In the genomic region with DNA sequence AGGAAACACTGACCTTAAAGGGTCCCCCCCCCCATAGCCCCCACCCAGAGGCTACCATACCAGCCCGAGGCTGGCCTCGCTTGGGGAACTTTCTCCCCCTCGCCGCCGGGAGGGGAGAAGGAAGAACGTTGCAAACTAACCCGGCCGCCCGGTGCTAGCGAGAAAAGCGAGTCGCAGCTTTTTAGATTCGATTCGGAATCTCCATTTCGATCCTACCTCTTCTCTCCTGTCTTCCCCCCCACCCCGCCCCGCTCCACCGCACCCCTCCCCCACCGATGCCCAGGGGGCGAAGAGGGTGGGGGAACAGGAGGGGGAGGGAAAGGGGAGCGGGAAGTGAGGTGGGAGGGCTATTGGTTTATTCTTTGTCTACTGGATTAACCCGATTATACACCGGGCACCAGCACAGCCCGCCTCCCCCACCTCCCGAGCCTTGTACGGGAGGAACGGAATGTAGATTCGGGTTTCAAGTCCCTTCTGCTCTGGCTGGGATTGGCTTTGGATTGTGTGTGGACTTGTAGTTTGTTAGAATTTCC, we compare ENCODE assay signal across 8 mouse cellular contexts. TPM values are rescaled to one million over a fixed set of nuclear protein-coding genes. Genes with fewer than 3 reads are reported as not detected.
A peak's percentile ranks its signal among the peaks of the same experiment; 100 is the strongest.
DNase-seq lines count a peak whose midpoint lies in the region; ATAC-seq lines count a peak whose summit lies in the region.

No protein-coding gene starts in this region.

- H3K27ac ChIP-seq in embryonic facial prominence, embryonic 10.5 days (replicated peaks) = peak overlapping the region; percentile 97
- peak overlapping the region; percentile 92 for H3K27ac ChIP-seq in limb, embryonic 10.5 days
- H3K27ac ChIP-seq in midbrain, embryonic 13.5 days = peak overlapping the region; percentile 99
- peak overlapping the region; percentile 100 for H3K27ac ChIP-seq in stomach, embryonic 16.5 days (ENCODE audit: low read length)

- peak overlapping the region; percentile 86 for H3K4me3 ChIP-seq in embryonic facial prominence, embryonic 10.5 days
- H3K4me3 ChIP-seq in limb, embryonic 10.5 days = peak overlapping the region; percentile 66
- H3K4me3 ChIP-seq in midbrain, embryonic 13.5 days (replicated peaks) = peak overlapping the region; percentile 88
- H3K4me3 ChIP-seq in stomach, embryonic 16.5 days (replicated peaks; ENCODE audit: low read length) = peak overlapping the region; percentile 98

- under 1% methylated on average over 28 of the region's 28 CpGs for WGBS in embryonic facial prominence, embryonic 10.5 days
- WGBS in limb, embryonic 10.5 days = 0% methylated on average over 26 of the region's 28 CpGs
- WGBS in midbrain, embryonic 13.5 days = 0% methylated on average over 27 of the region's 28 CpGs
- WGBS in stomach, embryonic 16.5 days = under 1% methylated on average over 24 of the region's 28 CpGs

- no peaks in the 10 kb centered on the region; the same call in 1 of the 2 replicates for H3K27me3 ChIP-seq in embryonic facial prominence, embryonic 10.5 days (replicated peaks; ENCODE audit: low read depth, poor library complexity, severe bottlenecking)
- no peaks in the 10 kb centered on the region for H3K27me3 ChIP-seq in limb, embryonic 10.5 days (ENCODE audit: low read depth, poor library complexity, severe bottlenecking)
- 0 out of 2 replicates have a peak, but pooled peaks cover 6% of the 10 kb centered on the region for H3K27me3 ChIP-seq in midbrain, embryonic 13.5 days
- H3K27me3 ChIP-seq in stomach, embryonic 16.5 days (ENCODE audit: control insufficient read depth, insufficient read depth, low read length) = no peaks in the 10 kb centered on the region

- peaks cover 10% of the 10 kb centered on the region for H3K36me3 ChIP-seq in embryonic facial prominence, embryonic 10.5 days (replicated peaks)
- peaks cover 10% of the 10 kb centered on the region for H3K36me3 ChIP-seq in limb, embryonic 10.5 days
- H3K36me3 ChIP-seq in midbrain, embryonic 13.5 days = no peaks in the 10 kb centered on the region
- 0 out of 2 replicates have a peak, but pooled peaks cover 5% of the 10 kb centered on the region for H3K36me3 ChIP-seq in stomach, embryonic 16.5 days (ENCODE audit: control insufficient read depth, insufficient read depth, low read length)

- H3K9ac ChIP-seq in midbrain, embryonic 13.5 days (replicated peaks) = peak overlapping the region; percentile 90
- H3K9ac ChIP-seq in stomach, embryonic 16.5 days (ENCODE audit: low read length) = peak overlapping the region; percentile 98

- H3K4me1 ChIP-seq in embryonic facial prominence, embryonic 10.5 days = peaks cover 27% of the 10 kb centered on the region
- H3K4me1 ChIP-seq in limb, embryonic 10.5 days = peaks cover 30% of the 10 kb centered on the region
- H3K4me1 ChIP-seq in midbrain, embryonic 13.5 days (replicated peaks) = peaks cover 25% of the 10 kb centered on the region
- H3K4me1 ChIP-seq in stomach, embryonic 16.5 days (ENCODE audit: control insufficient read depth, insufficient read depth, low read length) = peaks cover 18% of the 10 kb centered on the region

- H3K9me3 ChIP-seq in embryonic facial prominence, embryonic 10.5 days = no peaks in the 10 kb centered on the region
- H3K9me3 ChIP-seq in limb, embryonic 10.5 days (replicated peaks) = no peaks in the 10 kb centered on the region
- no peaks in the 10 kb centered on the region for H3K9me3 ChIP-seq in midbrain, embryonic 13.5 days
- H3K9me3 ChIP-seq in stomach, embryonic 16.5 days (replicated peaks; ENCODE audit: control insufficient read depth, low read length) = no peaks in the 10 kb centered on the region

- H3K4me2 ChIP-seq in midbrain, embryonic 13.5 days (replicated peaks) = peak overlapping the region; percentile 83
- H3K4me2 ChIP-seq in stomach, embryonic 16.5 days (ENCODE audit: low read depth, low read length) = peak overlapping the region; percentile 93

- peak; percentile 6 to 8 for DNase-seq in thymus, adult 18-20 months
- no peak for DNase-seq in thymus, postnatal 0 days (ENCODE audit: low spot score)
- DNase-seq in embryonic facial prominence, embryonic 10.5 days (ENCODE audit: low spot score) = peak; percentile 88
- DNase-seq in heart, adult 18-20 months = peak; percentile 72 to 82
- peak; percentile 76 for DNase-seq in kidney, adult 18-20 months
- peak; percentile 85 for DNase-seq in limb, embryonic 10.5 days (ENCODE audit: low spot score)

- ATAC-seq in midbrain, embryonic 13.5 days = peak; percentile 60
- ATAC-seq in stomach, embryonic 16.5 days (ENCODE audit: insufficient read depth, low FRiP score) = peak; percentile 22; the same call in 1 of the 2 replicates

RNA-seq across cellular contexts. Expression of gene Spry2, which starts 1.0 kb away (rescaled TPM):
- 27.4 and 30.4 TPM in 2 replicates for polyA plus RNA-seq in thymus, postnatal 0 days (2015; fragmentation: Nextera tagmentation; extraction: Ambion mirVana)
- 40.0 and 41.8 TPM in 2 replicates for polyA plus RNA-seq in embryonic facial prominence, embryonic 10.5 days (2016; fragmentation: Nextera tagmentation; extraction: Ambion mirVana)
- 10 to 100 TPM; 17.5 to 21.0 TPM for total RNA-seq in heart, adult 18-20 months (2021)
- 36.2 and 43.4 TPM in 2 replicates for polyA plus RNA-seq in limb, embryonic 10.5 days (2016; fragmentation: Nextera tagmentation; extraction: Ambion mirVana)
- 26.9 and 38.6 TPM in 2 replicates for polyA plus RNA-seq in midbrain, embryonic 13.5 days (2015; fragmentation: Nextera tagmentation; extraction: Ambion mirVana)
- 45.1 and 47.5 TPM in 2 replicates for polyA plus RNA-seq in stomach, embryonic 16.5 days (2015; fragmentation: Nextera tagmentation; extraction: Ambion mirVana)
